Mouse (Mus musculus) CD8-positive naive resting alpha-beta T cell, adult 2 months (primary cell): ENCODE results near the gene Fam178b.

Experiments used
- DNase-seq, 2 experiments: peaks; one replicate each; pipeline ENCODE4 v3.0.0; 2022; ENCODE audit warnings: low read depth in 2 of 2, low spot score in 2 of 2

The Fam178b gene

DNA sequence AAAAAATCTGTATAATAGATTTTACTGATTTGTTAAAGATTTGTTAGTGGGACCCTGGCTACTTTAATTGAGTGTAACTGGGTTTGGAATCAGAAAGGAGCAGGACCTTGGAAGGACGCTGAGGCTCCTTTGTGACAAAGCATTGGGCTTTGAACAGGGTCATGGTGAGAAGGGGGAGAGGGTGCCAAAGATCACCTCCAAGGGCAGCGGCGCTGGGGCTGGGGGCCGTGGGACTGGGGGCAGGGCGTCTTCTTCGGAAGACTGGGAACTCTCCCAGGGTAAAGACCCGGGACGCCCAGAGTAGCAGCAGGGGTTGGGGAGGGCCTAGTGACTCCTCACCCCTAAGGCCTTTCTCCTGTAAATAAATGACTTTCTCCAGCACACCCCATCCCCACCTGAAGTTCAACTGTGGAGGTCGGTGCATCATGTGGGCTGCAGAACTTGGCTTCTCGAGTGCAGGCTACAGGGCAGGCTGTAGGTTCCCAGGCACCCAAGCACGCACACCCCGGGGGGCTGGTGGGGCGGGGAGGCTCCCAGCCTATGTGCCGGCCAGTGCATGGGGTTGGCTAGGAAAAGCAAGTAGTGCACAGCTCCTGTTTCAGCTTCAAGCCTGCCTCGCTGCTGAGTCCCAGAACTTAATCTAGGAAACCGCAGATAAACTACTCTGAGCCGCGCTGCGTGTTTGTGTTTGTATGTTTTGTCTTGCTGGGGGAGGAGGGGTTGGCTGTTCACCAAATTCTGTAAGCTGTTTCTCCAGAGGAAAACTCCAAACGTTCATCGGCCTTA is 115.0 kb downstream of the Fam178b start:
- no peak for DNase-seq

DNA sequence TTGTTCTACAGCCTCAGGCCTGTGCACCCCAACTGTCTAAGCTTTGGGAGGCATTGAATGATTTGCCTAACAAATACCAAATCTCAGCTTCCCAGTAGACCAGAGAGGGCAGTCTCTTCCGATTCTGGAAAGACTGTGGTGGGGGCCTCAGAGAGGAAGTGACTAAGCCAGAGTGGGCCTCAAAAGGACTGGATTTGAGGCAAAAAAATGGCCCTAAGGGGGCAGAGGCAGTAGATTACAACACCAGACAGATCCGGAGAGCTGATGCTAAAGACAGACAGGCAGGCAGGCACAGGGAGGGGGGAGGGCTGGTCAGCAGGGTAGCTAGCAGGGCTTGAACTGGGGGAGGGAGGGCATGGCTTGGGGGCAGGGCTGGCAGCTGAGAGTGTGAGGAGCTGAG is 116.6 kb downstream of the Fam178b start:
- no peak for DNase-seq

DNA sequence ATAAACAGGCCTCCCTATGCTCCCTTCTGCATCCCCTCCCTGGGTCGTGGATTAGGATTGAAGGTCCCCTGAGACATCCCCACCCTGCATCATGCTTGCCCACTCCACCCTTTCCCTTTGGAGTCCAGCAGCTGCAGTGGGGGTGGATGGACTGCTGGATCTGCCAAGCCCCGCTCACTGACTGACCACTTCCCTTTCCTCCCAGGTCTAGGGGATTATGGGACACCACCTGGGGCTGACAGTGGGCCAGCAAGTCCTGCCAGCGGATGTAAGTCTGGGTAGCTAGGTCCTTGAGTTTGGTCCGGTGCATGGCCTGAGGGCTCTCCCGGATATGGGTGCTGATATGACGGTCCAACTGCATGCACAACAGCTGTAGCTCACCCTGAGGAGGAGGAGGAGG is 118.9 kb downstream of the Fam178b start:
- DNase-seq, result no peak

DNA sequence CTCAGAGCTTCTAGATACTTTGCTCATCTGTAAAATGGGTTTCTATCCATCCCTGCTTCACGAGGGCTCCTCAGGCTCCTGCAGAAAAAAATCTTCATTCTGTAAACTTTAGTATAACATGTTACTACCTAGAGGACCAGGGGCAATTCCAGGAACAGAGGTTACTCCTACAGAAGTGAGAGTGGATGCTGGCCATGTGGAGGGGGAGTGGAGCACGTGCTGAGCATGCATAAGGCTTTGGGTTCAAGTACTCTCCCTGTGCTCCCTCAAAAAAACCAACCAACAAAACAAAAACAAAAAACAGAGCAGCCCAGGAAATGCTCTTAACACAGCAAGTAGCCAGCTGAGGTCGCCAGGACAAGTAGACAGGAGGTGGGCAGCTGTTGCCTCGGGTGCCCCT is 119.4 kb downstream of the Fam178b start:
- DNase-seq, result no peak

DNA sequence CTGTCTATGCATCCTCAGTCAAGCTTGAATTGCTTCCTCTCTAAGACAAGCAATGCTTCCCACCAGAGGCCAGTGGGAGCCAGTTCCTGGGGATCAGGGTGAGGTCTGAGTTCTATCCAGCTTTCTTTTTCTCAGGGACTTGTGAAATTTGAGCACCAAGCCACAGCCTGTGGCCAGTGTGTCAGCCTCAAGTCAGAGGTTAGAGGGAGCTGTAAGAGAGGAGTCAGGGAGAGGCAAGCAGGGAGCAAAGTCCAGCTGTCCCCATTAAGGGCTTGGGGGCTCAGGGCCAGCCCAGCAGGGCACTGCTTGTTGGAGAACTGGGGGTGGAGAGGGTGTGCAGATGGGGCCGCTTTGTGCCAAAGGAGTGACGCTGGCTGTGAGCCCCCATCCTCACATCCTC is 119.8 kb downstream of the Fam178b start:
- no peak for DNase-seq

DNA sequence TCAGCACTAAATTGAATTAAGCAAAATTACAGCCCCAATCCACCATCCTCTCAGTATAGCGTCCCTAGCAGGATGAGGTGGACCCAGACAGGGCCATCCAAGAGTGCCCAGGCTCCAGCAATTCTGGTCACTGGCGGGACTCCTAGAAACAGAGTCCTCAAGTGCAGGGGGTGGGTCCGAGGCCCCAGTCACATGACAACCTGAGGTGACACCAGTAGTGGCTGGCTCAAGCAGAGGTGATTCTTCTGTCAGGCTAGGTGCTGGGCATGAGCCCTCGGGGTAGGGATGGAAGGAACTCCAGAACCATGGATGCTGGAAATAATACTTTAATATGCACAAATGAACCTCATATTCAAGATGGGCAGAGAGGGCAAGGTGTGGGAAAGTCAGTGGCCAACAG is 120.6 kb downstream of the Fam178b start:
- DNase-seq, result no peak

DNA sequence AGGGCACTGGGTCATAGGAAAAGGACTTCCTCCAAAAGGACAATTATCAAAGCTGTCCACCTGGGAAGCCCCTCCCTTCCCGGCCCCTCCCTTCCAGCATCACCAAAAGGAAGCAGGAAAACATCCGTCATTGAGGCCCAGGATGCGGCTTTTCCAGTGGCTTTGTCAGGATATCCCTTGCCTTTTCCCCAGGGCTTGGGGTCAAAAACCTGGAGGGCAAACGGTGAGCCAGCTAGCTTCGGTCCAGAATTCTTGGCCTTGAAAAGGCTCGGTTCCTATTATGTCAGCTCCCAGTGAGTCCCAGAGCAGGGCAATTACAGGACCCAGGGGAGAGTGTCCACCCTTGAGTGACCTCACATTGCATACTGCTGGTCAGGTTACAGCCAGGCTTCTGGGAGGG is 122.1 kb downstream of the Fam178b start:
- DNase-seq, result no peak

DNA sequence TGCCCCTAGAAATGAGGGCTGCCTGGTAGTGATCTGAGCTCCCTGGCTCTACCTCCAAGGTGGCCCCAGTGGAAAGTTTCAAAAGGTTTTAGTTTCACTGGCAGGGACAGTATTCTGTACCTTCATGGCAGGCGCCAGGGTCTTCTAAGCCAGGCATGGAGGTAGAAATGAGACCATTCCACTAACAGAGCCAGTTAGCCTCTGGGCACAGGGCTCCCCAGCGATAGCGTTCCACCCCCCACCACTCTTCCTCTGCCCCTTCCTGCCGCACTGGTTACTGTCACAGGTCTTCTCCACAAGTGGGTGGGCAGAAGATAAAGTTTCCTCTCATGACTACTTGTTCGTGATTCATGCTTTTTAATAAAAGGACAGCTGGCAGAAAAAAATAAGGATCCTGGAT is 123.1 kb downstream of the Fam178b start:
- no peak for DNase-seq

DNA sequence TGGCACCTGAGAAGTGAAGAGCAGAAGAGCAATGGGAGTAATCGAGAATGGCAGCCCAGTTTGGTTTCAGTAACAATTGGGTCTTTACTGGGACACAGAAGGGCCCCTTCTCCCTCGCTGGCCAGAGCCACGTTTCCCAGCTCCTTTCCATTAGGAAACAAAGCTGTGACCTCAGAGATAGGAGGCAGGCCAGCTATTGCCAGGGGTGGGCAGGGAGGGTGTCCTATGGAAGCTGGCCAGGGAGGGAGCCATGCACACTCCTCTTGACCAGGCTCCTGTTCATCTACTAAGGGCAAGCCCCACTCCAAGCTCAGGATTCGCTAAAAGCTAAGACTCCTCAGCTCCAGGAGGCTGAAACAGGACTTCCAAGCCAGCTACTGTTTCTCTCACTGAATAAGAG is 123.7 kb downstream of the Fam178b start:
- DNase-seq, result no peak

DNA sequence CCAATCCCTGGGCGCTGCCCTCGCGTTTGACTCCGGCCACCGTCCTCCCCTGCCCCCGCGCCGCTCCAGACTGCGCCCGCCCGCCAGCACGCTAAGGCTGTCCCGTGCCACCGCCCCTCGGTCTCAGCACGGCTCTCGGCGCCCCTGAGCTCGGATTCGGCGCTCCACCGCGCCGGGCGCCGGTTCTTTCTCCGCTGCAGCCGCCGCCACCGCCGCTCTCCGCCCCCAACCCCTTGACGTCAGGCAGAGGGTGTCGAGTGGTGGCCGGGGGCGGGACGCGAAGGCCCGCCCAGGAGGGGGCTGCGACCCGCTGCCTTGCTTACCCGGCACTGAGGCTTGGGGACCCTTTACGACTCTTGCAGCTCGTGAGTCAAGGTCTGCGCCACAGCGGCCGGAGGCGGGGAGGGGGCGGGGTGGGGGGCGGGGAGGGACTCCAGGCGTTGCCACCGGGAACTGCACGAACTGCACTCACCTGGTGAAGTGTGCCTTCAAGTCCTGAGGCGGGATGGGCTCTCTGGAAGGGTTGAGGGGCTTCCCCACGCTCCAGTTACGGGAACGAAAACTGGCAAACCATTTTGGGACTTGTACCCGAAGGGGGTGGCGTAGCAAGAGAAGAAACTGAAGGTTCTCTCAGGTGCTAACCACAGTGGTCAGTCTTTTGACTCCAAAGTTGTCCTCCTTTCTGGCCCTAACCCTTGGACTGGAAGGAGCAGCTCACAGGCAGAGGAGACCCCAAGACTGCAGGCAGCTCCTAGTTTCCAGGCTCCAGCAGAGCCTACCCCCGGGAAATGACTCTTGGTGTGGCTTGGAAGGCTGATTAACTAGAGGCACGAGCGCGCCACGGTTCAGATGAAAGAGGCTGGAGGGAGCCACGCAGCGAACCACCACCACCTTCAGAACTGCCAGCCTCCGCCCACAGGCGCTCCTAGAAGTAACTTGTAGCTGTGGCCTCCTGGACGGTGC is 124.7 kb downstream of the Fam178b start, which contains the start of gene Sema4c:
TSS of gene Sema4c (minus strand) at position 319 of the 963 bp plus-strand sequence.
- peak; percentile 38 to 45 for DNase-seq

DNA sequence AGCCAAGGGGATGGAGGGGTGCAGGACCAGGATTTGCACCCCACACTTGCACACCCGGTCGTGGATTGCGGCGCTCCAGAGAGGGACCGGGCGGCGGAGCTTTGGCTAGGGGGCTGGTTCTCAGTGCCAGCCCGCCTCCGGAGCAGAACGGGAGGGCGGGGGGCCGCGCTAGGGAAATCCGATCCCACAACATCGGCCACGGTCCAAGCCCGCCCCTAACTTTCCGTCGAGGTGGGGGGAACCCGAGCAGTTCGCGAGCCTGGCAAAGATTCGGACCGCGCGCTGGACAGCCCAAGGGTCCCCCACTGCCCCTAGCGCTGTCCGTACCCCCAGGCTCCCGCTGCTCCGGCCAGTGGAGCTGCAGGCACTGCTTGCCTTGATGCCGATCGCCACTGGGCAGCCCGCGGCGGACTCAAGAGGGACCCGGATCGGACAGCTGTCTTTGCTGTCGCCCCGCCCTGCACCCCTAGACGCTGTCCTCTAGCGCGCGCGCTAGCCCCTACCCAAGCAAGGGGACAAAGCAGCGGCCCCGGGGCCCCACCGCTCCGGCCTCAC is 125.4 kb downstream of the Fam178b start:
- DNase-seq, result peak in 1 of 2 experiments; percentile 16

DNA sequence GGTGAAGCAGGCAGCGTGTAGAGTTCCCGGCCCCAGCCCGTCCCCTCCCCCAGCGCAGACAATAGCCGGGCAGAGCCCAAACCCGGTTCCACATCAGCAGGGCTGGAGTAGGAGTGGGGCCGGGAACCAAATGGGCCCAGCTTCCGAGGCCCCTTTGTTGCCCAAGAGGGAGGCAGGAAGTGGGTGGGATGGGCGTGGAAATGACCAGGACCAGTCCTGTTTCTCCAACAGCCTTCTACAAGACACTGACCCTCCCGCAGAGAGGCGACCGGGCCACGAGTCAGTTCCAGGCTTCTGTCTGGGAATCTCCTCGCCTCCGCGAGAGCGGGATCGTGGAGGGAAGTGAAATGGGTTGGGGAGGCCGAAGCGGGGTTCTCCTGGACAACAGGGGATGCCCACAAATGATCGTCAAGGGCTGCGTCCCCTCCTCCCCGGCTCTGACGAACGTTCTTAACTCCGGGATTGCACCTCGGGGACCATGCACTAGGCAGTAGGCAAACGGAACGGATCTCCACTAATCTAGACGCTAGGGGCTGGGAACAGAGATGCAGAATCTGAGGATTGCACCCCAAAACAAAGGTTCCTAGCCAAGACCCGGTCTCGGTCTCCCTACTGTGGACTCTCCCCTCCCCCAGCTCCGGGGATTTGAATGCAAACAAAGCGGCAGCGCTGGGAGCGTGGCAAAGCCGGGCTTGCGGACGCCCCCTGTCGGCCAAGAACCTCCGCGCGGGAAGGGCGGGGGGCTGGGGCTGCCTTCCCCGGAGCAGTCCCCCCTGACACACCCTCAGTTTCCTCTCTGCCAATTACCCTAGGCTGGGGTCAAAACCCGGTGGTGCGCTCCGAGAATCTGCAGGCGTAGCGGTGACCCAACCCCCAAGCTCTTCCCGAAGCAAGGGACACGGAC is 126.2 kb downstream of the Fam178b start:
- peak; percentile 76 to 80 for DNase-seq

DNA sequence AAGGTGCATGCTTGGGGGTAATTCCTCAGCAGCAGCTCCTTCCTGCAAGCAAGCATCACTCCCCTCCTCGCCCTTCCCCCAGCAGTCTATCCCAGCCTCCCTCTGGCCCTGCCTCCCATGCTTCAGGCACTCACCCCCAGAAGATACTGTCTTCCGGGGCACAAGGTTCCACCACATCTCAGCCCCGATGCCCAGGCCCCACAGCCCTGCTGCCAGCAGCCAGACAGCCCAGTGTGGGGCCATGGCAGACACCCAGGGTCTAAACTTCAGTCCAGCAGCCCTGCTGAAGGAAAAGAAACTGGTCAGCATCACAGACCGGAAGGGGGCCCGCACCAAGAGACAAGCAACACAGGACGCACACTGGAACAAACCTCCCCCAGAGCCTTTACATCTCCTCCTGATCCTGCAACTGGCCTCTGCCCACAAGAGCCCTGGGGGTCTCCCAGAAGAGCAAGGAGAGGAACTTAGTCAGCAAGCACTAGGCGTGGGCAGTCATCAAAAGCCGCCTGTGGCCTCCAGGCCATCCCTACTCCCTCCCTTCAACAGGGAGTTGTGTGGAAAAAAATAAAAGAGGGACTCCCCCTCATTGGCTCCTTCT is 127.1 kb downstream of the Fam178b start:
- no peak for DNase-seq

DNA sequence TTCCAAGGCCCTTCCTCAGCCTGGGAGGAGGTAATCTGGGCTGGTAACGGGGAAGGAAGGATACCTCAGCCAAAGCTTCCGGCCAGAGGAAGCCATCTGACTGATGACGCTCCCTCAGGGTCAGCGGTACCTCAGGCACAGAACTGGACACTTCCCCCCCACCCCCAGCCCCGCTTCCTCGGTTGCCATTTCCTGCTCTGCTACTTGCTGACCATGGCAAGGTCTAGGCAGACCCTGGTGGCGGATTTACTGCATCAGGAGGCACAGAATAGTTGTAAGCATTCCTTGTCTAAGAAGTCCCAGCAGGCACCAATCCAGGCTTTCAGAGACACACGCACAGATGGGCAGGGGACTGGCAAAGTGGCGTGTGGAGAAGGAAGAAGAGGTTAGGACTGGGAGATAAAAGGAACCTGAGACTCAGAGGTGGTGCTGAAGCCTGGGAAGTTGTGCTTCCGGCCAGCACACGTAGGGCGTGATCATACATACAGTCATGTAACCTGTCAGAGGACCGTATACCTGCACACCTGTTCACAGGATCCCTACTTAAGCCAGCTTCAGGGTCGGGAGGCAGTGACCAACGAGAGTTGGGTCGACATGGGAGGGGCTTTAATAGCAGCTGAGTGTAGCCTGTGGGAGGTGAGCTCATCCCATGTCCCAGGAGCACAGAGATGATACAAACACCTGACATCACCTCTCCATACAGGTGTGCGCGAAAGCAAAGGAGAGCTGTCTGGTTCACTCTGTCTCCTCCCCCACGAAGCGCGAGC is 128.2 kb downstream of the Fam178b start:
- DNase-seq, result no peak

DNA sequence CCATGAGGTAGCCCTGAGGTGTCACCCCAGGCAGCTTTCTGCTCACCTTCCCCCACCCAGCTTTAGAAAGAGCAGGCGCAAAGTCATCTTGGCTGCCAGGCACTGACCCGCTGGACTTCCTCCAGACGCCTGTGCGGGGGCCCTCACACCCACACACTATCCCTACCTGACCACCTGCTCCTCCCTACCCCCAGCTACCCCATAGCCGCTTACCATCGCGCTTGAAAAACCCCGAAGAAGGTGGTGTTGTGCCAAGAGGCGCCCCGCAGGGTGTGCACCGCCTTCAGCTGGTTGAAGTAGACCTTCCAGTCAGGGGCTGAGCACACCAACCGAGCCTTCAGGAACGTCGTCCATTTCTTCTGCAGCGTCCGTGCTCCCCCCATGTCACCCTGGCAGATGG is 130.5 kb downstream of the Fam178b start:
- no peak for DNase-seq

DNA sequence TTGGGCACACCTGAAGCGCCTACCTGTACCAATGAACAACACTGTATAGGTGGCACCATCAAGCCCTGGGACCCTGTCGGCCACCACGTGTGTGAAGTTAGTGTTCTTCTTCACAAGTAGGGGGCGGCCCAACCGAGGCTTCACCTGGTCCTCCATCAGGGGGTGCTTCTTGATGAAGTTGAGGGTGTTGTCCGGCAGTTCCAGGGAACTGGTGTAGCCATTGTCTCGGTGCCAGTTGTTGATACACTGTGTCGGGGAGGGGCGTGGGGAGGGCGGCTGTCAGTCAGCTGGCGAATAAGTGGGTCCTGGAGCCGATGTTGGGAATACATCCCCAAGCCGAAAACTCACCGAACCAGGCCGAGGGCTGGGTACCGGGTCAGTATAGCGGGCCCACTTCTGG is 131.1 kb downstream of the Fam178b start:
- no peak for DNase-seq

DNA sequence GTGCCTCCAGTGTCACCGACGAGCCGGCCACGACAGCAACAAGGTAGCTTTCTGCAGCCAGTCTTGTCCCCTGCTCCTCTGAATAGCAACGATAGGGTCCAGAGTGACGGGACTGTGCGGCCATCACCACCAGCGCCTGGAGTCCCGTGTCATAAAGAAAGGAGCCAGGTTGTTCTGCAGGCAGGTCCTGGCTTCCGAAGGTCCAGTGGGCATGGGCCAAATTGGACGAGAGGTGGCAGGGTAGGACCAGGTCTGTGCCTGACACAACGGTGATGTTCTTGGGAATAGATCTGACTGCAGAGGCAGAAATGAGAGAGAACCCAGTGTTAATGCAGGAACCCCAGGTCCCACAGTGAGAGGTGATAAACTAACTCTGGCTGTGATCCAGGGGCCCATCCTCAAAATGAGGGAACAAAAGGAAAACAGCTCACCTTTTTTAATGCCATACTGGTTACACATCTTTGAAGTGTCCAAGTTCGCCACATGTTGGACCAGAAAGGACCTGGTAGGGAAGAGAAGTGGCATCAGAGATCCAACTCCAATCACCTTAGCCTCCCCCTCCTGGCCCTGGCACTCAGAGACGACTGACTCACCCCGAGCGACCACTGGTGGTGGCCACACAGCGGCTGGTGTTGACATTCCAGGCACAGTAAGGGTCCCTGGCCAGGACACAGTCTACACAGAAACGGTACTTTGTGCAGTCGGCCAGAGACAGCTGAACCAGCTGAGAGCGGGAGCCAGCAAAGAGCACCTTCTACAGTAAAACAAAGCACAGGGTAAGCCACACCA is 132.7 kb downstream of the Fam178b start:
- no peak for DNase-seq

DNA sequence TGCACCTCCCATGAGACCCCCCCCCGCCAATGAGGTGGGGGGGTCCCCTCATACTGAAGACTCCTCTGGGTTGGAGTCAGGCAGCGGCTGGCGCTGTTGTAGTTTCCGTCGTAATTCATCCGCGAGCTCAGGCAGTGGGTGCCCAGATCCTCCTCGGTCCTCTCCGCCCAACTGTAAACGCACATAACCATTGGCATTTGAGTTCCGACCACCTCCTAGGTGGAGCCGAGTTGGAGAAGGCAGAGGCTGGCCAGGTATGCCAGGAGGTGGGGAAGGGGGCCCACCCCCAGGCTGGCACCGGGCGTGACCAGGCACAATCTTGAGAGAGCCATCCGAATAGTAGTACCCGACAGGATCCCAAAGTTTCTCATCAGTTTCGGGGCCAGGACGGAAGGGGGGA is 133.5 kb downstream of the Fam178b start:
- DNase-seq, result no peak

DNA sequence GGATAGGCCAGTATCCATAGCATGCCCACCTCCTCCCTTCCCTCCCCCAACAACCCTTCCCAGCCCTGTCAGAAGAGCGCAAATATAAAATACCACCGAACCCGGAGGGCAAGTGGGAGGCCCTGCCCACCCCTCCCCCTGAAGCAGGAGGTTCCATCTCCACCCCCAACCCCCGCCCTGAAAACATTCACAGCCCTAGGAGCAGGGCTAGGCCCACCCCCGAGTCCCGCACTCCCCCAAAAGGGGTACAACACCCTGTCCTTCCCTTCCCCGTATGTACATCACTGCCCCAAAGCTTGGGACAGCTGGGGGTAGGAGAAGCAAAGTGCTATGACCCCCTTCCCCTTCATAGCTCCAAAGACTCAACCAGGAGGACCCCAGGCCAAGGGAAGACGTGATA is 134.2 kb downstream of the Fam178b start:
- no peak for DNase-seq
